23 mouse cellular contexts compared by ENCODE assay signal in genomic region chr14:35192256-35192655, GRCm38 (mm10).
DNase-seq lines count a peak whose midpoint lies in the region; ATAC-seq and TF ChIP-seq lines count a peak whose summit lies in the region.
"Had no signal": no experiment of that assay in that cellular context is flagged by ENCODE, and none has a peak within 500 bp of the region (broad histone marks: within the 10 kb centered on the region; RNA-seq: fewer than 3 reads in every experiment).

No protein-coding gene starts in this region.

- H3K36me3 ChIP-seq in embryonic facial prominence, embryonic 14.5 days (ENCODE audit: control insufficient read depth, insufficient read depth, low read length) = no peaks in the 10 kb centered on the region
- no peaks in the 10 kb centered on the region for H3K36me3 ChIP-seq in embryonic facial prominence, embryonic 10.5 days (replicated peaks)
- no peaks in the 10 kb centered on the region for H3K36me3 ChIP-seq in hindbrain, embryonic 14.5 days (replicated peaks; ENCODE audit: control insufficient read depth, insufficient read depth)
- no peaks in the 10 kb centered on the region for H3K36me3 ChIP-seq in hindbrain, embryonic 11.5 days (ENCODE audit: control insufficient read depth, insufficient read depth, low read length)
- no peaks in the 10 kb centered on the region for H3K36me3 ChIP-seq in midbrain, embryonic 14.5 days (ENCODE audit: control insufficient read depth, insufficient read depth, low read length)
- no peaks in the 10 kb centered on the region for H3K36me3 ChIP-seq in midbrain, embryonic 16.5 days (ENCODE audit: control insufficient read depth, insufficient read depth, low read length)
- H3K36me3 ChIP-seq: embryonic facial prominence, embryonic 12.5 days; G1E; heart, embryonic 15.5 days had no signal

- no peaks in the 10 kb centered on the region for H3K4me1 ChIP-seq in embryonic facial prominence, embryonic 14.5 days (ENCODE audit: control insufficient read depth, insufficient read depth, low read length)
- H3K4me1 ChIP-seq in embryonic facial prominence, embryonic 10.5 days = no peaks in the 10 kb centered on the region
- peaks cover 6% of the 10 kb centered on the region; the same call in 1 of the 2 replicates for H3K4me1 ChIP-seq in hindbrain, embryonic 14.5 days (replicated peaks; ENCODE audit: control insufficient read depth, insufficient read depth, low read length)
- H3K4me1 ChIP-seq in hindbrain, embryonic 11.5 days (replicated peaks; ENCODE audit: control insufficient read depth, insufficient read depth, low read length) = no peaks in the 10 kb centered on the region
- H3K4me1 ChIP-seq in midbrain, embryonic 14.5 days (ENCODE audit: control insufficient read depth, insufficient read depth, low read length) = peaks cover 9% of the 10 kb centered on the region
- H3K4me1 ChIP-seq in midbrain, embryonic 16.5 days (ENCODE audit: control insufficient read depth, insufficient read depth, low read length) = peaks cover 6% of the 10 kb centered on the region
- H3K4me1 ChIP-seq: embryonic facial prominence, embryonic 12.5 days; heart, embryonic 15.5 days had no signal

- TF ChIP-seq CTCF in brain, embryonic 14.5 days (IDR thresholded peaks at IDR 0.05; ENCODE audit: borderline replicate concordance, extremely low read depth, insufficient read depth, insufficient read length) = no peak

- H3K4me2 ChIP-seq in embryonic facial prominence, embryonic 14.5 days (ENCODE audit: low read depth, low read length) = no peak overlapping the region
- H3K4me2 ChIP-seq in hindbrain, embryonic 14.5 days (replicated peaks) = no peak overlapping the region
- no peak overlapping the region for H3K4me2 ChIP-seq in hindbrain, embryonic 11.5 days (replicated peaks; ENCODE audit: low read depth, low read length)
- no peak overlapping the region for H3K4me2 ChIP-seq in midbrain, embryonic 14.5 days (ENCODE audit: low read length)
- H3K4me2 ChIP-seq in midbrain, embryonic 16.5 days (ENCODE audit: low read length) = no peak overlapping the region
- H3K4me2 ChIP-seq: embryonic facial prominence, embryonic 12.5 days; heart, embryonic 11.5 days; heart, embryonic 15.5 days had no signal

- H3K4me3 ChIP-seq in embryonic facial prominence, embryonic 14.5 days (ENCODE audit: low read depth, low read length) = no peak overlapping the region
- no peak overlapping the region for H3K4me3 ChIP-seq in embryonic facial prominence, embryonic 10.5 days
- no peak overlapping the region for H3K4me3 ChIP-seq in hindbrain, embryonic 14.5 days (replicated peaks; ENCODE audit: low read length)
- no peak overlapping the region for H3K4me3 ChIP-seq in hindbrain, embryonic 11.5 days (ENCODE audit: low read depth, low read length)
- H3K4me3 ChIP-seq in midbrain, embryonic 14.5 days (replicated peaks; ENCODE audit: low read depth, low read length) = no peak overlapping the region
- no peak overlapping the region for H3K4me3 ChIP-seq in midbrain, embryonic 16.5 days (ENCODE audit: low read depth, low read length)
- H3K4me3 ChIP-seq: embryonic facial prominence, embryonic 12.5 days; heart, adult 2 months; heart, embryonic 15.5 days had no signal

- TF ChIP-seq POLR2A in brain, embryonic 14.5 days (IDR thresholded peaks at IDR 0.05; ENCODE audit: borderline replicate concordance, extremely low read depth, insufficient read depth, insufficient read length, poor library complexity, severe bottlenecking) = no peak

- no peak overlapping the region for H3K9ac ChIP-seq in embryonic facial prominence, embryonic 14.5 days (ENCODE audit: low read depth, low read length)
- H3K9ac ChIP-seq in hindbrain, embryonic 14.5 days = no peak overlapping the region
- H3K9ac ChIP-seq in hindbrain, embryonic 11.5 days (ENCODE audit: low read depth, low read length) = no peak overlapping the region
- H3K9ac ChIP-seq in midbrain, embryonic 14.5 days (replicated peaks; ENCODE audit: low read length) = no peak overlapping the region
- H3K9ac ChIP-seq in midbrain, embryonic 16.5 days (ENCODE audit: low read depth, low read length) = no peak overlapping the region
- H3K9ac ChIP-seq: embryonic facial prominence, embryonic 12.5 days; heart, embryonic 15.5 days had no signal

- WGBS in embryonic facial prominence, embryonic 14.5 days = 88% methylated on average over 6 of the region's 6 CpGs
- WGBS in embryonic facial prominence, embryonic 10.5 days = 92% methylated on average over 6 of the region's 6 CpGs
- WGBS in hindbrain, embryonic 14.5 days = 70% methylated on average over 6 of the region's 6 CpGs
- WGBS in hindbrain, embryonic 11.5 days = 90% methylated on average over 6 of the region's 6 CpGs
- 64% methylated on average over 6 of the region's 6 CpGs for WGBS in midbrain, embryonic 14.5 days
- WGBS in midbrain, embryonic 16.5 days = 64% methylated on average over 6 of the region's 6 CpGs

- H3K9me3 ChIP-seq in embryonic facial prominence, embryonic 14.5 days (ENCODE audit: control insufficient read depth, low read length) = no peaks in the 10 kb centered on the region
- no peaks in the 10 kb centered on the region for H3K9me3 ChIP-seq in embryonic facial prominence, embryonic 10.5 days
- H3K9me3 ChIP-seq in hindbrain, embryonic 14.5 days (ENCODE audit: control insufficient read depth, low read length) = no peaks in the 10 kb centered on the region
- H3K9me3 ChIP-seq in hindbrain, embryonic 11.5 days (ENCODE audit: control insufficient read depth, low read length) = no peaks in the 10 kb centered on the region
- H3K9me3 ChIP-seq in midbrain, embryonic 14.5 days (ENCODE audit: control insufficient read depth, low read length) = no peaks in the 10 kb centered on the region
- no peaks in the 10 kb centered on the region for H3K9me3 ChIP-seq in midbrain, embryonic 16.5 days (replicated peaks; ENCODE audit: control insufficient read depth, low read length, poor library complexity, severe bottlenecking)
- H3K9me3 ChIP-seq: embryonic facial prominence, embryonic 12.5 days; heart, embryonic 15.5 days had no signal

- no peak overlapping the region for H3K27ac ChIP-seq in embryonic facial prominence, embryonic 14.5 days (replicated peaks; ENCODE audit: low read depth, low read length)
- H3K27ac ChIP-seq in embryonic facial prominence, embryonic 10.5 days (replicated peaks) = no peak overlapping the region
- H3K27ac ChIP-seq in hindbrain, embryonic 14.5 days = no peak overlapping the region
- no peak overlapping the region for H3K27ac ChIP-seq in hindbrain, embryonic 11.5 days (ENCODE audit: low read depth, low read length)
- no peak overlapping the region for H3K27ac ChIP-seq in midbrain, embryonic 14.5 days (replicated peaks; ENCODE audit: low read depth, low read length)
- H3K27ac ChIP-seq in midbrain, embryonic 16.5 days (ENCODE audit: low read length) = no peak overlapping the region
- H3K27ac ChIP-seq: embryonic facial prominence, embryonic 12.5 days; heart, adult 2 months; heart, embryonic 15.5 days had no signal

- no peaks in the 10 kb centered on the region for H3K27me3 ChIP-seq in embryonic facial prominence, embryonic 14.5 days (replicated peaks; ENCODE audit: control insufficient read depth, insufficient read depth, low read length)
- H3K27me3 ChIP-seq in embryonic facial prominence, embryonic 10.5 days (replicated peaks; ENCODE audit: low read depth, poor library complexity, severe bottlenecking) = no peaks in the 10 kb centered on the region
- H3K27me3 ChIP-seq in hindbrain, embryonic 14.5 days (ENCODE audit: control insufficient read depth, insufficient read depth, low read length) = no peaks in the 10 kb centered on the region
- no peaks in the 10 kb centered on the region for H3K27me3 ChIP-seq in hindbrain, embryonic 11.5 days (ENCODE audit: control insufficient read depth, insufficient read depth, low read length)
- H3K27me3 ChIP-seq in midbrain, embryonic 14.5 days (ENCODE audit: control insufficient read depth, insufficient read depth, low read length) = no peaks in the 10 kb centered on the region
- no peaks in the 10 kb centered on the region for H3K27me3 ChIP-seq in midbrain, embryonic 16.5 days (ENCODE audit: control insufficient read depth, insufficient read depth, low read depth, low read length)
- H3K27me3 ChIP-seq: embryonic facial prominence, embryonic 12.5 days; heart, embryonic 15.5 days had no signal

- DNase-seq in embryonic facial prominence, embryonic 14.5 days (ENCODE audit: low spot score) = no peak
- no peak for DNase-seq in embryonic facial prominence, embryonic 10.5 days (ENCODE audit: low spot score)
- no peak for DNase-seq in hindbrain, embryonic 14.5 days (ENCODE audit: low spot score)
- DNase-seq in hindbrain, embryonic 11.5 days (ENCODE audit: low spot score) = no peak
- peak; percentile 21 for DNase-seq in midbrain, embryonic 14.5 days
- DNase-seq in brain, embryonic 14.5 days (ENCODE audit: low read depth) = peak; percentile 24
- DNase-seq: adrenal gland, adult 8-10 months; adrenal gland, postnatal 36 days; B cell, adult 2 months; cerebellum, adult 11 months; cerebellum, adult 8-10 months; cerebellum, postnatal 14 days; embryo, embryonic 11 days; gastrocnemius, postnatal 14 days; heart, adult 2 months; heart, postnatal 14 days had no signal

- ATAC-seq in embryonic facial prominence, embryonic 14.5 days (ENCODE audit: low read depth) = peak; percentile 55; the same call in 1 of the 2 replicates
- ATAC-seq in hindbrain, embryonic 14.5 days (ENCODE audit: low FRiP score) = peak; percentile 58; the same call in 1 of the 2 replicates
- no peak for ATAC-seq in hindbrain, embryonic 11.5 days (ENCODE audit: low FRiP score)
- ATAC-seq in midbrain, embryonic 14.5 days (ENCODE audit: low FRiP score, low TSS enrichment) = peak; percentile 37; the same call in 1 of the 2 replicates
- ATAC-seq in midbrain, embryonic 16.5 days = no peak
- ATAC-seq: CD4-positive, CD25-positive, alpha-beta regulatory T cell, adult 4 months; forebrain, embryonic 16.5 days had no signal

Comparison
In these comparisons a context has a peak if more than half of its experiments do, and no peak if none do; other contexts are left out.
1. ATAC-seq: peak in embryonic facial prominence, embryonic 14.5 days (single experiment), hindbrain, embryonic 14.5 days (single experiment) and midbrain, embryonic 14.5 days (single experiment); none in hindbrain, embryonic 11.5 days (single experiment) and midbrain, embryonic 16.5 days (single experiment).
2. DNase-seq: peak in midbrain, embryonic 14.5 days (single experiment) and brain, embryonic 14.5 days (single experiment); none in embryonic facial prominence, embryonic 14.5 days (single experiment), embryonic facial prominence, embryonic 10.5 days (single experiment), hindbrain, embryonic 14.5 days (single experiment) and hindbrain, embryonic 11.5 days (single experiment).